Mouse (Mus musculus): ENCODE measurements at regions not wholly inside any gene's neighbourhood (a gene's known extent, or its start where the extent isn't known, plus 50 kb on each side); places are given as distances from the start of the nearest gene placed in this dataset.

GRCm38 (mm10) chr13:26980475-26980874 lies 76.9 kb upstream of the Prl start:
- TF ChIP-seq CTCF (IDR thresholded peaks at IDR 0.05) (no peak), EP300 (IDR thresholded peaks at IDR 0.05) (no peak)

Data from lung, postnatal 0 days (tissue).